Mouse (Mus musculus) layer of hippocampus, adult 2 months (tissue): ENCODE results near the gene Ugcg. TPM values are rescaled to one million over a fixed set of nuclear protein-coding genes. Genes with fewer than 3 reads are reported as not detected.

Experiments
- DNase-seq, 2 experiments: peaks; one replicate each; pipeline ENCODE4 v3.0.0; 2022; ENCODE audit warnings: low spot score in 2 of 2
- H3K27ac ChIP-seq: fragments of 200-600 bp; 2 replicates; pipeline ENCODE4 v1.8.1; 2022
- H3K4me3 ChIP-seq: fragments of 200-600 bp; 2 replicates; pipeline ENCODE4 v1.8.1; 2022; ENCODE audit warnings: mild to moderate bottlenecking
- CTCF ChIP-seq: fragments of 200-600 bp; conservative IDR thresholded peaks from 2 replicates; pipeline ENCODE4 v1.8.1; 2022; ENCODE audit warnings: antibody characterized with exemption, mild to moderate bottlenecking, moderate library complexity
- long read RNA-seq, 2 experiments: library from polyadenylated mRNA; stranded (forward); transcript quantifications; one replicate each; pipeline ENCODE4 v2.0.0; 2021; ENCODE audit warnings: borderline mapping rate in 2 of 2
- total RNA-seq, 2 experiments: library from RNA; stranded (reverse); gene quantifications; 2 replicates each; pipeline ENCODE4 v1.2.3; 2021

Ugcg gene
- 10 to 100 TPM; 67.1 to 68.0 TPM for total RNA-seq
- long read RNA-seq, experiment 1, full-length matches to known transcripts = 58 of 67 reads
- long read RNA-seq, experiment 1, partial matches to known transcripts = 1 of 67 reads
- long read RNA-seq, experiment 1, other reads (novel, unspliced or antisense) = 8 of 67 reads
- long read RNA-seq, experiment 2, full-length matches to known transcripts = 87 of 94 reads
- long read RNA-seq, experiment 2, partial matches to known transcripts = 6 of 94 reads
- long read RNA-seq, experiment 2, other reads (novel, unspliced or antisense) = 1 of 94 reads

DNA sequence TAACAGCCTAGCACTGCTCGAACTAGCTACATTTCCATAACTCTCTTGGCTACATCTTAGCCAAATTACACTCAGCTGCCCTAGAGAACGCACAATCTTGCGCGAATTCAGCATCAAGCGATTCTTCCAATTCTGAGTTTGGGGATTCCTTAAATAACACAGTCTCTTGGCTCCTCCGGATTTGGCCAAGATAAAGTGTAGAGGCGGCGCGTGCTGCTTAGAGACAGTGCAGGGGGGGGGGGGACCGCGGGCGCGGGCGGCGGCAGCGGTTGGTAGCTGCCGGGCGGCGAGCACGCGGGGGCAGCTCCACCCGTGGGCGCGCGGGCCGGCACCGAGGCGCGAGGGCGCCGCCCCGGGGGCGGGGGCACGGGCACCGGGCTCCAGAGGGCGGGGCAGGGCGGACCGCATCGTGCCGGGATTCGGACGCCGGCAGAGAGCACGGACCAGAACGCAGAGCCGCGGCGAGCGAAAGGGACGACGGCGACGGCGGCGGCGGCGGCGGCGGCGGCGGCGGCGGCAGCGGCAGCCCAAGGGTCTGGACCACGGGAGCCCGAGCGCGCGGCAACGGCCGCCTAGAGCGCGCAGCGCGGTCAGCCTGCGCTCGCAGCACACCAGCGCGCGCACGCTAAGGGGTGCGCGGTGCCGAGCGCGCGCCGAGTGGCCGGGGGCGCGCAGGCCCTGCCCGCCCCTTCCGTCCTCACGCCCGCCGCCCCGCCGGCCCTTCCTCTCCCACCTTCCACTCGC is at the start of gene Ugcg:
TSS of gene Ugcg (plus strand) at position 456 of the 744 bp plus-strand sequence.
- DNase-seq = peak; percentile 49 to 59
- TF ChIP-seq CTCF = no peak
- H3K4me3 ChIP-seq = peak within 1 kb of the TSS; percentile 91

DNA sequence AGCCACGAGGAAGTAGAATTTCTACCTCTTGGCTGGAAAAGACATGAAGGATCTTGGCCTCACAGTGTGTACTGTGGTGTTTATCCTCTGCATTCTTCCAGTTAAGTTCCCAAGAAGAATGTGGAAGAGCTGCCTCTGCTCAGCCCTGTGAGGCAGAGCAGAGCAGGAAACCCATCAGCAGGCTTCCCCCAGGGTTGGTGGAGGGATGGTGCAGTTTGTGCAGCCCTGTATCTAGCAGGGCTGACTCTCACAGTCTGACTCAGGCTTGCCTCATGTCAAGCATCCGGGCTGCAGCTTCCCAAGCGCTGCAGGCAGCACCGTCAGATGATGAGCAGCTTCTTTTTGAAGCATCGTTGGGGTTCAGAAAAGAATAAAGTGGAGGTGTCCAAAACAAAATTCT is 40.0 kb upstream of the Ugcg start:
- no peak overlapping the region for H3K27ac ChIP-seq
- no peak for TF ChIP-seq CTCF
- H3K4me3 ChIP-seq = no peak overlapping the region
- DNase-seq = no peak

More for the DNA sequence above, at the start of gene Ugcg:
- peak within 1 kb of the TSS; percentile 93 for H3K27ac ChIP-seq

DNA sequence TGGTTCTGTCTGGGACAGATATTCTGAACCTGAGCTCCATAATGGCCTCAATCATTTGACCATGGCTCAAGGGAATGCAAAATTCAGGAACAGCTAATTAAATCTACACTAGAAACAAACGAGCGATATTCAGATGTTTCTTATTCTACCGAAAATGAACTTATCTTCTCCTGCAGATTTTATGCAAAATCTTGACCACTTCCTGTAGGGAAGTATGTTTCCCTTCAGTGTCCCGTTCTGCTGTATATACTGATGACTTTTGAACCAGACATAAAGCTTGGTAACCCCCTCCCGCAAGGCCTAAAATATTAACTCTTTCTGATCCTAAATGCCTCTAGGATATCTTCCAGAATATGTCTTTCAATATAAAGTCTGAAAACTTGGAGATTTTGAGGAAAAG is 38.1 kb upstream of the Ugcg start:
- no peak for TF ChIP-seq CTCF
- DNase-seq = no peak
- H3K27ac ChIP-seq = no peak overlapping the region
- H3K4me3 ChIP-seq = no peak overlapping the region

DNA sequence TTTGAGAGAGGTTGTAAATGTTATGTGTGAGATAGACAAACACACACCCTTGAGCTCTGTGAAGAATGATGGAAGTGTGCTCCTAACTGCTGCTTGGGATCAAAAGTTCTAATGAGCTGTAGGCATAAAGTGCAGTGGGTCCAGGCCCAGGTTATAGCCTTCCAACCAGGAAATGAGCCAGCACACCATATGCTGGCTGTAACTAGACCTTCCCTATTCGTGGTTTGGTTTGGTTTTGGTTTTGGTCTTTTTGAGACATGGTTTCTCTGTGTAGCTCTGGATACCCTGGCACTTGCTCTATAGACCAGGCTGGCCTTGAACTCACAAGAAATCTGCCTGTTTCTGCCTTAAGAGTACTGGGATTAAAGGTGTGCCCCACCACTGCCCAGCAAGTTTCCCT is 37.1 kb upstream of the Ugcg start:
- H3K4me3 ChIP-seq = no peak overlapping the region
- TF ChIP-seq CTCF = no peak
- DNase-seq = no peak
- H3K27ac ChIP-seq = no peak overlapping the region

DNA sequence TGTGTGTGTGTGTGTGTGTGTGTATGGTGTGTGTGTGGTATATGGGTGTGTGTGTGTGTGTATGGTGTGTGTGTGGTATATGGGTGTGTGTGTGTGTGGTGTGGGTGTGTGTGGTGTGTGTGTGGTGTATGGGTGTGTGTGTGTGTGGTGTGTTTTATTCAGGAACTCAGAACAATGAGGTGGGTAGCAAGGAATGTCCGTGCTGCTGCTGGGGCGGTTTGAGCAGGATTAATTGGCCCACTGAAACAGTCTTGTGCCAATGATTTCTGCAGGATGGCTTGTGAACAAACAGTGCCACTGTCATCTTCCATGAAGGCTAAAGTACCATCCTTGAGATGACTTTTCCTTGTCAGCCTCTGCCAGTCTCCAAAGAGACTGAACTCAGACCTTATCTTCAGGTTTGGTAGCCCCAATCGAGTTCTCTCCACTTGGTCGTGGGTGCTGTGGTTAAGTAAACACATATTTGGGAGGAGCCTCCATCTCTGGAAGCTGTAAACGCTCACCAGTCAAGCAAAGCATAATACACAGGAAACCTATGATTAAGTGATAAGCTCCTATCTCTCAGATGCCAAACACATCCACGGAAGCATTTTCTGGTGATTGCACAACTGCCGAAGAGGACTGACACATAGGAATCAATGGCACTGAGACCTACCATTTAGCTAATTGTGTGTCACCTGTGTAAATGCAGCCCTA is 32.0 kb upstream of the Ugcg start:
- Histone ChIP-seq H3K4me3 (no peak overlapping the region), H3K27ac (no peak overlapping the region)
- no peak for TF ChIP-seq CTCF
- no peak for DNase-seq

DNA sequence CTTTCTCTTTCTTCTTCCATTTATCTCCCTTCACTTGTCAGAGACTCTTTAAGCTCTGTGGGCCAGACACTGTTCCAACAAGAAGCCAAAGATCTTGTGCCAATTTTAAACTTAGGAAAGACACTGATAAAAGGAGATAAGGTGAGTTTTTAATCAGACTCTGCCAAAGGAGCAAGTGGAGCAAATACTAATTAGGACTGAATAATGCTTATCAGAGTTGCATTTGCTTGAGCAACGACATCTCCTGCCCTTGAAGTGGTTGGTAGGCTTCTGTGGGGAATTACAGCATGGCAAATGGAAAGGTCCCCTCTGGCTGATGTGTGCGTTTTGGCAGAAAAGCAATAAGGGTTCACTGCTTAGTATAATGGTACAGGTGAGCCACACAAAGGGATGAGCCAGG is 31.4 kb upstream of the Ugcg start:
- TF ChIP-seq CTCF = no peak
- no peak overlapping the region for H3K27ac ChIP-seq
- no peak for DNase-seq
- H3K4me3 ChIP-seq = no peak overlapping the region

DNA sequence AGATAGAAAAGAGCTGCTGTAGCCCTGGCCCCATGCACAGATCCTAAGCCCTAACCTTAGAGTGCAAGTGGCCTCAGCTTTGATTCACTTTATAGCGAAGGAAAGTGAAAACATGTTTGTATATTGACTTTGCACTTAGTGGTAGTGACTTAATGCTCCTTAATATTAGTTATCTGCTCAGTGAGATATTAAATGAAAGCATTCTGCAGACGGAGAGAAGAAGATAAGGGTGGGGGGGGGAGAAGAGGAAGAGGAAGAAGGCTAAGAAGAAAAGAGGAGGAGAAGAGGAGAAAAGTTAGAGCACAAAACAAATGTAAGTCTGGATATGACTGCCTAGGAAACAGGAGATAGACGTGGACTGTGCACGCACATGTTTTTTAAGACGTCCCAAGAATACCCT is 28.8 kb upstream of the Ugcg start:
- Histone ChIP-seq H3K4me3 (no peak overlapping the region), H3K27ac (no peak overlapping the region)
- DNase-seq = no peak
- no peak for TF ChIP-seq CTCF

DNA sequence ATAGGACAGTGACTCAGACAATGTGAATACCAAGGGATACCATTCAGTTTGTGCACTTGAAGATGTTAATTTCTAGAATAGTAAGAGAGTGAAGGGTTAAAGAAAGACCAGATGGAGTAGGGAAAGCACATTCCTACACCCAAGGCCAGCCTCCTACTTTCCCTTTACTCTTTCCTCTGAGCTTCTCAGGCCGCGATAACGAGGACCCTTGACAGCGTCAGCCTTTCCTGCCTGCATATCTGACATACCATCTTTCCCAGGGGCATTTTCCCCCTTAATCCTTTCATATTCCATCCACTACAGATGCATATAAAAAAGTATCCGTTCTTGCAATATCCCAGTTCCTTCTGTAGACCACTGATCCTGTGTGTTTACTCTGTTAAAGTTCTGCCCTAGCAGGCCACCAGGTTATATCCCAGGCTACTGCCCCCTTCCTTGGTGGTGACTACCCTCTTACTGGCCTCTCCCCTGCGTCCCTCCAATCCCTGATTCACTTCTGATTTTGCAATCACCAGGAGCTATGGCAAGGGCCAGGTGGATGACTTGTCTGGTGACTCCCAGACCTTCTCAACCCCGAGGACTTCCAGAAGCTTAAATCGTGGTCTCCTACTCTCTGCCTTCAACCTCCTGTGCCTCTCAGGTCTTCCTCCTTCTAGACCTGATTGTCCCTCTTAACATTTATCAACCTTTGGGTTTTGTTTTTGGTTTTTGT is 27.9 kb upstream of the Ugcg start:
- Histone ChIP-seq H3K27ac (no peak overlapping the region), H3K4me3 (no peak overlapping the region)
- DNase-seq = no peak
- no peak for TF ChIP-seq CTCF

DNA sequence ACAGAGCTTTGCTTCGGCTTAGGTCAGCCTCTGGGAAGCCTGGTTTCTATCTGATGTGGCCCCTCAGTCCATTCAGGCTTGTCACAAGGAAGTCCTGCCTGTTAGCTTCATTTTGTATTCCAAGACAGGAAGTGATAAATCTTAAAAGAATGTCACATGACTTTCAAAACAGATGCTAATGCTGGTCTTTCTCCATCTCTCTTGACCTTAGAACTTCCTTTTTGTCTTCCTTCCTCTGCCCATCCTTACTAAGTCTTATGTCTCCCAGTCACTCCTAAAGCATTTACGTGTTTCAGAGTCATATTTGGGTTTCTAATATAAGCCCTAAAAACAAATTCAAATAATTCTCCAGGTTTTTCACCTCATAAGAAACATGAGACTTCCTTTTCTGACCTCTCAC is 25.0 kb upstream of the Ugcg start:
- DNase-seq = no peak
- no peak overlapping the region for H3K27ac ChIP-seq
- no peak for TF ChIP-seq CTCF
- no peak overlapping the region for H3K4me3 ChIP-seq

DNA sequence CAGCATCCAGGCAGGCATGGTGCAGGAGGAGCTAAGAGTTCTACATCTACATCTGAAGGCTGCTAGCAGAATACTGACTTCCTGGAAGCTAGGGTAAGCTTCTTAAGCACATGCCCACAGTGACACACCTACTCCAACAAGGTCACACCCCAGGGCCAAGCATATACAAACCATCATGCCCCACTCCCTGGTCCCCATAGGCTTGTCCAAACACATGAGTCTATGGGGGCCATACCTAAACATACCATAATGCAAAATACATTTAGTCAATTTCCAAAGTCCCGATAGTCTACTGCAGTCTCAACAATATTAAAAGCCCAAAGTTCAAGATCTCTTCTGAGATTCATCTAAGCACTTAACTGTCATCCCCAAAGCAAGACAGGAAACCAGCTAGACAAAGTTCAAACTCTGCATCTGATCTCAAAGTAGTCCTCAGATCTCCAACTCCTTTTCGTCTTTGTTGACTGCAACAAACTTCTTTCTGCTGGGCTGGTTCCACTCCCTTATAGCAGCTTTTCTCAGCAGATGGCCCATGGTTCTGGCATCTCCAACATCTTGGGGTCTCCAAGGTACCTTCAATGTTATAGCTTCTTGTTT is 21.7 kb upstream of the Ugcg start:
- H3K4me3 ChIP-seq = no peak overlapping the region
- DNase-seq = no peak
- no peak for TF ChIP-seq CTCF
- no peak overlapping the region for H3K27ac ChIP-seq

DNA sequence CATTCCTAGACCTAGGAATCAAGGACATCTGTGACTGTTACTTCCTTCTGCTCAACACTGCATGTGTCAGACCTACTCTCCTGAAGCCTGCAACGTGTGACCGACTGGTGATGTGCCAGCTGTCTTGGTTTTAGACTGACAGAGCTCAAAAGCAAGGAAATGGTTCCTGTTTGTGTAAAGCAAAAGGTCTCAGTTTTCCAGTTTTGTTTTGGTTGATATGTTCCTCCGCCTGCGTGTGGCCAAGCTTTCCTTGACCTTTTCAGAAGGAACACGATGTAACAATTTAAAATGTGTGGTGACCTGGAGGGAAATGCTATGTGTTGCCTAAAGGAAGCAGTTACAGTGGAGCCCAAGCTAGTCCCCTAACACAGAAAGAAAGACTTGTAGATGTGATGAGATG is 19.1 kb upstream of the Ugcg start:
- no peak for DNase-seq
- no peak for TF ChIP-seq CTCF
- no peak overlapping the region for H3K27ac ChIP-seq
- H3K4me3 ChIP-seq = no peak overlapping the region

DNA sequence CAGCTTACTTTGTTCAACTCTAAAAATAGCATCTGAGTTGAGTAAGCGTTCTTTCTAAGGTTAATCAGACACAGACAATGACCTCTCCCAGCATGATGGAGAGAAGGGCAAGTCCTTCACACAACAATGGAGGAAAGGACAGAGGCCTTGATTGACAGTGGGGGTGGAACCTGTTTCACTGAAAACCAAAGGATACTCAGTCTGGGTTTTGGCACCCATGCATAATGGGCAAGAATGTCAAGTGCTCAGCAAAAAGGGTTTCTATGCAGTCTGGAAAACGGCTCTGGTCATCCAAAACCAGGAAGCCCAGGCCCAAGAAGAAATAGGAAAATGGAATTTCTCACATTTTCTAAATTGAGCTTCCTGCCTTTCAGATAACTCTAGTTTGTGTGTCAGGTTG is 16.4 kb upstream of the Ugcg start:
- Histone ChIP-seq H3K27ac (no peak overlapping the region), H3K4me3 (no peak overlapping the region)
- TF ChIP-seq CTCF = no peak
- no peak for DNase-seq
